Mouse (Mus musculus) kidney, adult 2 months (tissue): ENCODE results near the gene Opa1.

Experiments
- CTCF ChIP-seq: fragments of 200-500 bp; conservative IDR thresholded peaks from 2 replicates; pipeline ENCODE4 v1.5.1; 2011; ENCODE audit warnings: low read depth, mild to moderate bottlenecking, control low read depth, low read length, moderate library complexity, mixed read lengths; ENCODE audit not compliant: insufficient read depth, insufficient read length
- POLR2A ChIP-seq: fragments of 200-500 bp; IDR thresholded peaks from one replicate; pipeline ENCODE4 v1.6.1; 2011; ENCODE audit warnings: low read depth, low read length, control low read depth

GRCm38 (mm10) chr16:29683563-29683962 lies 104.4 kb downstream of the Opa1 start:
- TF ChIP-seq CTCF (no peak), POLR2A (no peak)
